Mouse (Mus musculus) bone marrow, adult 2 months (tissue): Measurements from ENCODE around the gene Kremen2.

ENCODE experiments used
- CTCF ChIP-seq: fragments of 200-500 bp; IDR thresholded peaks from 2 replicates; pipeline ENCODE4 v1.5.1; 2011; ENCODE audit warnings: low read length, control low read depth; ENCODE audit not compliant: control insufficient read depth, insufficient read depth
- POLR2A ChIP-seq: fragments of 200-500 bp; IDR thresholded peaks from 2 replicates; pipeline ENCODE4 v1.6.1; 2011; ENCODE audit warnings: low read depth, mild to moderate bottlenecking, control low read depth, low read length, borderline replicate concordance; ENCODE audit not compliant: control insufficient read depth

- TF ChIP-seq CTCF (no peak), POLR2A (no peak)
Observed at GRCm38 (mm10) chr17:23773676-23774075, 28.0 kb upstream of the Kremen2 start.
